Mouse (Mus musculus) limb, embryonic 10.5 days (tissue): ENCODE measurements around the gene Fgfr2. TPM values are rescaled to one million over a fixed set of nuclear protein-coding genes. Genes with fewer than 3 reads are reported as not detected.
A peak's percentile ranks its signal among the peaks of the same experiment; 100 is the strongest.

ENCODE experiments used
- DNase-seq: peaks from one replicate; pipeline ENCODE4 v3.0.0-alpha.2; 2017; ENCODE audit warnings: low spot score
- H3K27ac ChIP-seq: fragments of 300-500 bp; sonication (generic); 2 replicates; pipeline ENCODE4 v1.5.1; 2016; ENCODE audit warnings: mild to moderate bottlenecking
- H3K27me3 ChIP-seq: fragments of 300-500 bp; sonication (generic); 2 replicates; pipeline ENCODE4 v1.6.1; 2016; ENCODE audit warnings: low read depth, mild to moderate bottlenecking; ENCODE audit not compliant: poor library complexity, severe bottlenecking
- H3K36me3 ChIP-seq: fragments of 300-500 bp; sonication (generic); 2 replicates; pipeline ENCODE4 v1.6.1; 2016; ENCODE audit warnings: mild to moderate bottlenecking, moderate library complexity
- H3K4me1 ChIP-seq: fragments of 300-500 bp; sonication (generic); 2 replicates; pipeline ENCODE4 v1.6.1; 2016
- H3K4me3 ChIP-seq: fragments of 300-500 bp; sonication (generic); 2 replicates; pipeline ENCODE4 v1.5.1; 2016; ENCODE audit warnings: mild to moderate bottlenecking, moderate library complexity
- H3K9me3 ChIP-seq: fragments of 300-500 bp; sonication (generic); replicated peaks from 2 replicates; pipeline ENCODE4 v1.6.1; 2016; ENCODE audit warnings: mild to moderate bottlenecking
- WGBS: fragments of 180-500 bp; shearing (Covaris S2); methylation state at CpG from one replicate; pipeline ENCODE4 v1.1.7; 2016; 5-methylcytosine and 5-hydroxymethylcytosine counted together
- polyA plus RNA-seq: library from polyadenylated mRNA; unstranded; fragments of >200 nt; fragmentation: Nextera tagmentation; extraction: Ambion mirVana; gene quantifications from 2 replicates; pipeline ENCODE4 v1.2.1, GENCODE M21; 2016

Gene Fgfr2
- polyA plus RNA-seq, 1 experiment from 2014 or later, result 64.4 TPM

GRCm38 (mm10) chr7:133003421-133003820 is 119.7 kb downstream of the Fgfr2 start:
- Histone ChIP-seq H3K36me3 (peaks cover 85% of the 10 kb centered on the region), H3K4me1 (peaks cover 43% of the 10 kb centered on the region), H3K27ac (no peak overlapping the region), H3K9me3 (no peaks in the 10 kb centered on the region), H3K4me3 (no peak overlapping the region), H3K27me3 (no peaks in the 10 kb centered on the region)
- 37% methylated on average over 3 of the region's 3 CpGs for WGBS
- DNase-seq, result peak; percentile 61

- no peaks in the 10 kb centered on the region for H3K27me3 ChIP-seq
- H3K4me3 ChIP-seq, result no peak overlapping the region
- H3K4me1 ChIP-seq, result peaks cover 33% of the 10 kb centered on the region
- WGBS, result 94% methylated on average over 6 of the region's 6 CpGs
- H3K9me3 ChIP-seq, result no peaks in the 10 kb centered on the region
- H3K27ac ChIP-seq, result no peak overlapping the region
- no peak for DNase-seq
- peaks cover 87% of the 10 kb centered on the region for H3K36me3 ChIP-seq
These were observed 120.9 kb downstream of the Fgfr2 start for GRCm38 (mm10) chr7:133002271-133002670.

GRCm38 (mm10) chr7:133001388-133001787 is 121.8 kb downstream of the Fgfr2 start:
- DNase-seq, result no peak
- 85% methylated on average over 3 of the region's 3 CpGs for WGBS
- Histone ChIP-seq H3K4me3 (no peak overlapping the region), H3K27me3 (no peaks in the 10 kb centered on the region), H3K27ac (no peak overlapping the region), H3K9me3 (no peaks in the 10 kb centered on the region), H3K36me3 (peaks cover 90% of the 10 kb centered on the region), H3K4me1 (peaks cover 30% of the 10 kb centered on the region)

DNA sequence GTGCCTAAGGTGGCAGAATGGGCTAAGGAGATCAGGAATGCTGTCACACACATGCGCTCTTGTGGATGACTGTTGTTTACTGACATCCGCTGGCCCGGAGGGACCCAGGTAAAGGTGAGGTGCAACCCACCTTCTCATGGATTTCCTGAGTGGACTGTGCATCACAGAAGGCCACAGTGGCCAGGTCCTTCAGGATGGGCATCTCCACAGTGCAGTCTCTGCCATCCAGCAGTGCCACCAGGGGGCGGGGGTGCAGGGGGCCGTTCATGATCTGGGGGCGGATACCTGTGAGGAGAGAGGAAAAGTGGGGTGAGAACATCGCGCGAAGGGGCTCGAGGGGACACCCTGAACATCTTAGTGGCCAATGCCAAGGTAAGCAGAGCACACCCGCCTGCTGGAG is 124.1 kb downstream of the Fgfr2 start:
- no peaks in the 10 kb centered on the region for H3K9me3 ChIP-seq
- H3K36me3 ChIP-seq, result peaks cover 96% of the 10 kb centered on the region
- no peak overlapping the region for H3K27ac ChIP-seq
- no peak overlapping the region for H3K4me3 ChIP-seq
- no peak for DNase-seq
- H3K27me3 ChIP-seq, result no peaks in the 10 kb centered on the region
- 98% methylated on average over 11 of the region's 11 CpGs for WGBS
- peaks cover 10% of the 10 kb centered on the region for H3K4me1 ChIP-seq

DNA sequence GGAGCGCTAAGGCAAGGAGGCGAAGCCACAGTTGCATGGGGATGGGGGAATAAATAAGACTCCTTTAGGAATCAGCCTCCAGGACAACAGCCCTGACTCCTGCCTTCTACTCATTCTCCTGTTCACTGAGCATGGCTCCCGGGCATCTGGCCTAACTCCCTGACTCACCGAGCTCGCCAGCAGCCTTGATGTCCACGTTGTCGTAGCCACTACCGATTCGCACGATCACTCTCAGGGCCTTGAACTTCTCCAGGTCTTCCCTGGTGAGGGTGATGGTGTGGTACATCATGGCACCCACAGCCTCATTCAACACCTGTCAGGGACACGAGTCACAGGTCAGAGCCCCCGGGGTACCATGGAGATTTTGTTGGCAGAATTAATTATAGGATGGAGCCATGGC is 124.5 kb downstream of the Fgfr2 start:
- 95% methylated on average over 12 of the region's 12 CpGs for WGBS

GRCm38 (mm10) chr7:132996391-132996790 is 126.8 kb downstream of the Fgfr2 start:
- no peak for DNase-seq
- no peak overlapping the region for H3K27ac ChIP-seq
- H3K4me3 ChIP-seq, result no peak overlapping the region
- H3K9me3 ChIP-seq, result no peaks in the 10 kb centered on the region
- H3K27me3 ChIP-seq, result no peaks in the 10 kb centered on the region
- no peaks in the 10 kb centered on the region for H3K4me1 ChIP-seq
- WGBS, result 91% methylated on average over 5 of the region's 5 CpGs
- peaks cover 100% of the 10 kb centered on the region for H3K36me3 ChIP-seq

More for the DNA sequence above, 124.5 kb downstream of the Fgfr2 start:
- Histone ChIP-seq H3K9me3 (no peaks in the 10 kb centered on the region), H3K4me3 (no peak overlapping the region), H3K27ac (no peak overlapping the region), H3K36me3 (peaks cover 99% of the 10 kb centered on the region), H3K27me3 (no peaks in the 10 kb centered on the region), H3K4me1 (peaks cover 5% of the 10 kb centered on the region)
- no peak for DNase-seq

GRCm38 (mm10) chr7:132994628-132995191 is 128.4 kb downstream of the Fgfr2 start:
- DNase-seq, result peak; percentile 27
- no peaks in the 10 kb centered on the region for H3K4me1 ChIP-seq
- no peak overlapping the region for H3K27ac ChIP-seq
- WGBS, result 90% methylated on average over 6 of the region's 6 CpGs
- H3K36me3 ChIP-seq, result peaks cover 100% of the 10 kb centered on the region
- no peak overlapping the region for H3K4me3 ChIP-seq
- no peaks in the 10 kb centered on the region for H3K27me3 ChIP-seq
- H3K9me3 ChIP-seq, result no peaks in the 10 kb centered on the region

DNA sequence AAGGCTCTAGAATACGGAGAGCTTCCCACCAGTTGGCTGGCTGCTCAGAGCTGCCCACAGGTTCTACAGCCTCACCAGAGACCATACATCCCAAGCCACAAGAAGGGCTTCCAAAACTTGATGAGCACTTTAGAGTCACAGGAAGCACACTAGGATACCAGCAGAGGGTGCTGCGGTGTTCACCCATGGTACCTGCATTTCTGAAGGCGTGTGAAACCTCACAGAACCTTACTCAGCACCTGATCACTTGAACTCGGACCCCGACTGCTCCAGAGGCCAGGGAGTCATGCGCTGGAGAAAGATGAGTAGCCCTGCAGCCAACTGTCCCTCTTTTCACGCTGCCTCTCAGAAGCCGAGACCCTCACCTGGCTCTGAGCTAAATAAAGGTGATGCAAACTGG is 129.0 kb downstream of the Fgfr2 start:
- WGBS, result 92% methylated on average over 8 of the region's 8 CpGs
- peak; percentile 28 for DNase-seq
- Histone ChIP-seq H3K27me3 (no peaks in the 10 kb centered on the region), H3K27ac (no peak overlapping the region), H3K4me1 (no peaks in the 10 kb centered on the region), H3K9me3 (no peaks in the 10 kb centered on the region), H3K36me3 (peaks cover 100% of the 10 kb centered on the region), H3K4me3 (no peak overlapping the region)

DNA sequence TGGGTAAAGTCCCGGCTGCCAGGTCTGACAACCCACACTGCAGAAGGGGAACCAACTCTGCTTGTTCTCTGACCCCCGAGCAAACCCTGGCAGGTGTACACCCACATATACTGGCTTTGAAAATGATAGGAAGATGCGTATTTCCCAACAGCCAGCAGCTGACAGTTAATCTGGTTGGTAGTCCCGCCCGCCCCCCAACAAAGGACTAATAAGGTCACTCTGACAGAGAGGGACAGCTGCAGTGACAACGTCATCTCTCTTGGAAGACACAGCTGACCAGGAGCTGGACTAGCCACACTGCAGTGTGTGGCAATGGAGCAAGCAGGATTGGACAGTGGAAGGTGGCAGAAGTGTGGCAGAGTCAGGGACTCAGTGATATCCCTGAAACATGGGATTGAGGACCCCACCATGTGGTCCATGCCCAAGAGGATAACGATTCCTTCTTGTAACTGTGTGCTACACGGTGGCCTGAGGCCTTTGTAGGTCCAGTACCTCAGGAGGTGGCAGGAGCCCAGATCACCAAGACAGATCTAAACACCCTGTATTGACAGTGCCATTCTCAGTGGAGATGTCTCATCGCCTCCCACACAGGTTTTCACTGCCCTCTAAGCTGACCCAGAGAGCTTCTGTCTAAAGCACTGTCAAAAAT is 130.1 kb downstream of the Fgfr2 start:
- Histone ChIP-seq H3K4me3 (no peak overlapping the region), H3K27ac (no peak overlapping the region), H3K36me3 (peaks cover 100% of the 10 kb centered on the region), H3K4me1 (no peaks in the 10 kb centered on the region), H3K9me3 (no peaks in the 10 kb centered on the region), H3K27me3 (no peaks in the 10 kb centered on the region)
- 91% methylated on average over 9 of the region's 9 CpGs for WGBS
- DNase-seq, result peak; percentile 30

GRCm38 (mm10) chr7:132991240-132991900 is 131.8 kb downstream of the Fgfr2 start:
- Histone ChIP-seq H3K4me1 (no peaks in the 10 kb centered on the region), H3K4me3 (no peak overlapping the region), H3K36me3 (peaks cover 93% of the 10 kb centered on the region), H3K9me3 (no peaks in the 10 kb centered on the region), H3K27ac (no peak overlapping the region), H3K27me3 (no peaks in the 10 kb centered on the region)
- DNase-seq, result no peak
- WGBS, result 94% methylated on average over 14 of the region's 14 CpGs

DNA sequence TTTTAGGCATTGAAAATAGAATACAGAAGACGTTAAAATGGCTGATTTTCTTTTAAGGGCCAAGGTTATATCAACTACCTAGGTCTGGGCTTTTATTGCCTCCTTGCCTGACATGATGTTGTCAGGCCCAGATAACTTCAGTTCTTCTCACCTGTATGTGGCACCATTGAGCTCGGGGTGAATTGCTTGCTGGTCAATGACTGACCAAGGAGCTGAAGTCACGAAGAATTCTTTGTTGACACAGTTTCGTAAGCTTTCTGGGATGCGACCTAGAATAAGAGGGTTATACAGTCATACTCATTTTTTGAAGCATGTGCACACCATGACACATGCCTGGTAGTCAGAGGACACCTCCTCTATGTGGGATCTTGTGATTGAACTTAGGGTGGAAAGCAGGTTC is 133.3 kb downstream of the Fgfr2 start:
- no peak for DNase-seq
- no peaks in the 10 kb centered on the region for H3K27me3 ChIP-seq
- H3K4me1 ChIP-seq, result no peaks in the 10 kb centered on the region
- H3K4me3 ChIP-seq, result no peak overlapping the region
- 93% methylated on average over 5 of the region's 5 CpGs for WGBS
- H3K27ac ChIP-seq, result no peak overlapping the region
- H3K36me3 ChIP-seq, result peaks cover 93% of the 10 kb centered on the region
- H3K9me3 ChIP-seq, result no peaks in the 10 kb centered on the region

- no peaks in the 10 kb centered on the region for H3K9me3 ChIP-seq
- H3K4me3 ChIP-seq, result no peak overlapping the region
- 86% methylated on average over 3 of the region's 3 CpGs for WGBS
- peaks cover 82% of the 10 kb centered on the region for H3K36me3 ChIP-seq
- H3K27me3 ChIP-seq, result no peaks in the 10 kb centered on the region
- H3K27ac ChIP-seq, result no peak overlapping the region
- DNase-seq, result peak; percentile 27
- H3K4me1 ChIP-seq, result no peaks in the 10 kb centered on the region
These were observed 140.5 kb downstream of the Fgfr2 start for GRCm38 (mm10) chr7:132982639-132983038.

DNA sequence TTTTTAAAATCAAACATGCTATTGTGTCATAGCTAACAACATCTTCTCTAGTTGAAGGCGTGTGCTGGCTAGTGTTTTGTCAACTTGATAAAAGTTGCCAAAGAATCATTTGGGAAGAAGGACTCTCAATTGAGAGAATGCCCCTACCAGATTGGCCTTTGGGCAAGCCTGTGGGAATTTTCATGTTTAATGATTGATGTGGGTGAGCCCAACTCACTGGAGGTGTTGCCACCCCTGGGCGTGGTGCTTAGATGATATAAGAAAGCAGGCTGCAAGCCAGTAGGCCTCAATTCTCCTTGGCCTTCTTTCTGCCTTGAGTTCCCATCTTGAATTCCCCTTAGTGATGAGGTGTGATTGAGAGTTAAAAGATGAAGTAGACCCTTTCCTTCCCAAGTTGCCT is 145.2 kb downstream of the Fgfr2 start:
- Histone ChIP-seq H3K27ac (no peak overlapping the region), H3K36me3 (peaks cover 87% of the 10 kb centered on the region), H3K9me3 (no peaks in the 10 kb centered on the region), H3K27me3 (no peaks in the 10 kb centered on the region), H3K4me1 (no peaks in the 10 kb centered on the region), H3K4me3 (no peak overlapping the region)
- 96% methylated on average over 2 of the region's 2 CpGs for WGBS
- DNase-seq, result no peak
